Mouse (Mus musculus) liver, adult 2 months (tissue): ENCODE results near the gene Elof1.

Experiments
- CTCF ChIP-seq: fragments of 200-500 bp; IDR thresholded peaks from 2 replicates; pipeline ENCODE4 v1.5.1; 2011; ENCODE audit warnings: low read depth, low read length, control low read depth
- POLR2A ChIP-seq: fragments of 200-500 bp; IDR thresholded peaks from 2 replicates; pipeline ENCODE4 v1.6.1; 2011; ENCODE audit warnings: low read length, control low read depth; ENCODE audit not compliant: insufficient read depth; ENCODE audit errors: extremely low read depth

- no peak for TF ChIP-seq POLR2A
- TF ChIP-seq CTCF = peak; percentile 78
Measured at GRCm38 (mm10) chr9:22138480-22138879, 21.5 kb upstream of the Elof1 start.
